Mouse (Mus musculus) frontal cortex, postnatal 14 days (tissue): ENCODE measurements at regions not wholly inside any gene's neighbourhood (a gene's known extent, or its start where the extent isn't known, plus 50 kb on each side); places are given as distances from the start of the nearest gene placed in this dataset.

ENCODE experiments used
- DNase-seq, 2 experiments: peaks; one replicate each; pipeline ENCODE4 v3.0.0; 2022; ENCODE audit warnings: low spot score in 2 of 2

DNA sequence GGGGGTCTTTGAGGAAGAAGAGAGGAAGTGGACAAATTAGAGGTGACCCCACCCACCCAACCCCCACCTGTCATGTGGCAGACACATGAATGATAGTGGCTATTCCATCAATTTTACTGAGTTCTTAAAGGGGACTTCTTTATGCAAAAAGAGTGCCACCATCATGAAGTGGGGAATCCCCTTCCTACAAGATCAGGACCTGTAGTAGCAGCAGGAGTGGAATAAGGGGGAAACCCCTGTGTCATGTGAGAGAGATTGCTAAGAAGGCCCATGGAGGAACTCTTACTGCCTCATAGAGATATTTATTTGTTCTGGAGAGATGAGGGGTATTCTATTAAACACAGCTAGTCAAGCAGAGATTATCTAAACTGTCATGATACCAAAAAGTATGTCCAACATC lies 393.4 kb upstream of the Atp11b start:
- DNase-seq = no peak

GRCm38 (mm10) chr3:35361086-35361485 lies 392.8 kb upstream of the Atp11b start:
- no peak for DNase-seq

GRCm38 (mm10) chr3:35365431-35365830 lies 388.5 kb upstream of the Atp11b start:
- DNase-seq = no peak

GRCm38 (mm10) chr3:35372276-35372675 lies 381.6 kb upstream of the Atp11b start:
- no peak for DNase-seq

DNA sequence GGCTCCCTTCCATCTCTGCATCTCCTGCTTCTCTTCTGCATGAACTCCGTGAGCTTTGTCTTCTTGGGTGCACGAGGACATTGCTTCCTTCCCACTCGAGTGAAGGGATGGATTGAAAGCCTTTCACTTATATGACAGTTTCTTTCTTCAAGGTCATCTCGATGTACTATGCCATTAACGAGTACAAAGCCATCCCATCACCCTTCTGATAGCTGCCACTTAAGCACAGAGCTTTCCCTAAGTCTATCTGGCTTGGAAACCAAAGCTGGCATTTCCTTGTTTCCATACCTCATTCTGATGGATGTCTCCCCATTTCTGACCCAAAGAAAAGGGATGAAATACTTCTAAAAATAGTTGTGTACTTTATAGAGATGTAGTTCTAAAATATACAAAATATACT lies 366.5 kb upstream of the Atp11b start:
- no peak for DNase-seq

DNA sequence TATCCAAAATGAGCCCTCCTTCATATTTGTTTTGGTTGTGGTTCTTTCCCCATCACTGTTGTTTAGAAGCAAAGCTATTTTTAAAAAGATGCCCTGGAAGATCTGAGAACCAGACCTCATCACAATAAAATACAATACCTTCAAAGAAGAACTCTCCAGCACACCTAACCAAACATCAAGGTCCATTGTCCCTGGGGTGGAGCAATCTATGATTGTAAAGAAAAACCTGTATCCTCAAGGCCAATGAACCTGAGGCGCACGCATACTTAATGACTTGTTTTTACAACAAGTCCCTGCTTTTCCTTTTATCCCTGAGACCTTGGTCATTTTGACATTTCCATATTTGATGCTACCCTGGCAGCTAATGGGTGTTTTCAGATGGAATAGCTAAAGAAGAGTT lies 361.2 kb upstream of the Atp11b start:
- DNase-seq = no peak

GRCm38 (mm10) chr3:35400213-35400612 lies 353.7 kb upstream of the Atp11b start:
- DNase-seq = no peak

GRCm38 (mm10) chr3:35402666-35403065 lies 351.2 kb upstream of the Atp11b start:
- DNase-seq = no peak

DNA sequence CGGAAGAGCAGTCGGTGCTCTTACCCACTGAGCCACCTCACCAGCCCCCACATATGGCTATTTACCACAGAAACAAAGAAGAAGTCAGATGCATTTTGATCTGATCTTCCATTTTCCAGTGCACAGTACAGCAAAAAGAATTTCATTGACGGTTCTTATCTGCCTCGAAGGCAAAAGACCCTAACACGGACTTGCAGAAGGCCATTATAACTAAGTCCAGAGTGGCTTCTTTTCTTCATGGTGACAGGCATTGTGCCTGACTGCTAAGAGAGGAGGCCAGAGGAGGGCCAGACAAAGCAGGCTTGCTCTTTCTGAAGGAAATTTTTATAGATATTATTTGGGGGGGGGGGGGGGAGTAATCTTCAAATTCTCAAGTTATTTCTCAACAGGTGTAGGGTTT lies 350.0 kb upstream of the Atp11b start:
- no peak for DNase-seq

- DNase-seq = no peak
Measured at GRCm38 (mm10) chr3:35404492-35405390, 349.2 kb upstream of the Atp11b start.

- DNase-seq = peak; percentile 18 to 22
Measured at GRCm38 (mm10) chr3:35405621-35406079, 348.3 kb upstream of the Atp11b start.

- no peak for DNase-seq
Measured at GRCm38 (mm10) chr3:35437687-35438086, 316.2 kb upstream of the Atp11b start.

GRCm38 (mm10) chr3:35462858-35463257 lies 291.0 kb upstream of the Atp11b start:
- no peak for DNase-seq

GRCm38 (mm10) chr3:35464212-35464911 lies 289.5 kb upstream of the Atp11b start:
- no peak for DNase-seq

DNA sequence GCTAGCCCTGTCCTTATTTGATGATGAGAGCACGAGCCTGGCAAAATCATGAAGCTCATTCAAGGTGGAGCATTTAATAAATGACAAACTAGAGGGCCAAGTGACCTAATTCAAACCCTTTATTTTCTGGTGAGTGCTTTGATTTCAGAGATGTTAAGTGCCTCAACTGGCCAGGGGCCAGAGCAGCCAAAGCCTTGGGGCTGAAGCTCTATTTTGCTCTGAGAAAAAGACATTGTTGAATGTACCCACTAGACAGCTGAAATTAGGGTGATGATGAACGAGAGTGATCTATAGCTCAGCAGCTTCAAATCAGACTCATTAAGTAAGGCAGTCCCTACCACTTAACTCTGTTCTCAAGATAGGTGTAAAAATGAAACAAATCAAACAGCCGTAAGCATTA lies 287.9 kb upstream of the Atp11b start:
- no peak for DNase-seq

DNA sequence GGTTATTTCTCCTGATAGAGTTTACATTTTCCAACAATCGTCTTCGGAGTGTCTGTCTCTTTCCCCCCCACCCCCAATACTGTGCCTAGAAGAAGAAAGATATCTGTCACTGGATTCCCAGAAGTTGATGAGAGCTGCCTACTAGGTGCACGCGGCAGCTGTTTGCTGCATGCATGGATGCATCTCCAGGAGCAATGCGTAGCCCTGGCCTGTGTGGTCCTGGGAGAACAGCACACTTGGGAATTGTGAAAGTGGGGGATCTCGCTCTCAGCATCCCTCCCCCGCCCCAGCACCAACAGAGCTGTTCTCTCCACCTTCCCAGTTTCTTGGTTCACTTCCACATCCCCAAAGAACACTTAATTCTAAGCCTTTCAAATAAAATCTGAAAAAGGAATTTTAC lies 280.6 kb upstream of the Atp11b start:
- DNase-seq = no peak

- no peak for DNase-seq
Measured at GRCm38 (mm10) chr3:35474361-35474760, 279.5 kb upstream of the Atp11b start.

GRCm38 (mm10) chr3:35475326-35475725 lies 278.6 kb upstream of the Atp11b start:
- DNase-seq = no peak

GRCm38 (mm10) chr3:35480714-35481695 lies 272.9 kb upstream of the Atp11b start:
- DNase-seq = no peak

GRCm38 (mm10) chr3:35481841-35482240 lies 272.1 kb upstream of the Atp11b start:
- no peak for DNase-seq

GRCm38 (mm10) chr3:35482296-35482695 lies 271.6 kb upstream of the Atp11b start:
- peak; percentile 47 to 66 for DNase-seq

GRCm38 (mm10) chr3:35482759-35483158 lies 271.1 kb upstream of the Atp11b start:
- DNase-seq = no peak
